Mouse (Mus musculus) ES-E14 (cell line): ENCODE data around the gene Kcnab3.

Experiments
- CHD2 ChIP-seq: IDR thresholded peaks from 2 replicates; pipeline ENCODE4 v1.6.1; 2014; ENCODE audit warnings: mild to moderate bottlenecking, low read depth, low read length, inconsistent platforms
- ZNF384 ChIP-seq: IDR thresholded peaks from 2 replicates; pipeline ENCODE4 v1.6.1; 2012; ENCODE audit warnings: low read depth, low read length, inconsistent platforms

- TF ChIP-seq ZNF384 (no peak), CHD2 (no peak)
Measured at GRCm38 (mm10) chr11:69377766-69378165, 51.7 kb downstream of the Kcnab3 start.
